Mouse (Mus musculus): ENCODE measurements at regions not wholly inside any gene's neighbourhood (a gene's known extent, or its start where the extent isn't known, plus 50 kb on each side); places are given as distances from the start of the nearest gene placed in this dataset.

- in situ Hi-C loops (cut with MboI; ENCODE audit: low sequenced_read_pairs) = no loop called here
Measured at GRCm38 (mm10) chrX:142456022-142456421, 65.7 kb upstream of the Acsl4 start.

GRCm38 (mm10) chrX:142464174-142464573 lies 73.8 kb upstream of the Acsl4 start:
- in situ Hi-C loops (cut with MboI; ENCODE audit: low sequenced_read_pairs) = no loop called here

DNA sequence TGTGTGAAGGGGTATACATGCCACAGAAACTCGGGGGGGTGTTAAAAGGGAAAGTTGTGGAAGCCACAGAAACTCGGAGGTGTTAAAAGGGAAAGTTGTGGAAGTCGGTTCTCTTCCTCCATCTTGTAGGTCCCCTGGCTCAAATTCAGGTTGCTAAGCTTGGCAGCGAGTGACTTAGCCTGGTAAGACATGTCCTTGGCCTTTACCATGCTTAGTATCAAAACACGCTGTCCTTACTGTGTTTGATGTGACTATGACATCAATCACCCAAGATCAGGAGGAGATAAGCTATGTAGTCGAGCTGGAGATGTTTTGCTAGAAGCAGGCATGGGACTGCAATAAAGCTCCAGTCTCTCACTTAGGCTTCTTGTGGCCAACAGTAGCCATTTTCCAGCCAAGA lies 74.4 kb upstream of the Acsl4 start:
- in situ Hi-C loops (cut with MboI; ENCODE audit: low sequenced_read_pairs) = no loop called here

GRCm38 (mm10) chrX:142467850-142468256 lies 77.5 kb upstream of the Acsl4 start:
- in situ Hi-C loops (cut with MboI; ENCODE audit: low sequenced_read_pairs) = no loop called here

DNA sequence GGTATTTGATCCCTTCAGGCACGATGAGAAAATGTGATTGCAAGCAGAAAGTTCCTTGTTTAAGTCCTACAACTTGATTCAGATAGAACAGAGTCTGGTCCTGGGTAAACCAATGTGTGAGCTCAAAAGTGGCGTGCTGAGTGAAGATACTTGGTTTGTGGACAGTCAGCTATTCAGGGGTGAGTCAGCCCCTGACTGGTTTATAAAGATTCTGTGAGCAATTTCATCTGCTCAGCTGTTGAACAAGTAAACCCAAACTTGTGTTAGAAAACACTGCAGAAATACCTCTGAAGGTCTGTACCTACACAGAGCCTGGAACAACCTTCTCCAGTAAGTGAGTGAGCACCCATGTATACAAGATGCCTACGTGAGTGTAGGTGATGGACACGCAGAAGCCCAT lies 78.1 kb upstream of the Acsl4 start:
- in situ Hi-C loops (cut with MboI; ENCODE audit: low sequenced_read_pairs) = no loop called here

GRCm38 (mm10) chrX:142469048-142469634 lies 78.8 kb upstream of the Acsl4 start:
- in situ Hi-C loops (cut with MboI; ENCODE audit: low sequenced_read_pairs) = no loop called here

DNA sequence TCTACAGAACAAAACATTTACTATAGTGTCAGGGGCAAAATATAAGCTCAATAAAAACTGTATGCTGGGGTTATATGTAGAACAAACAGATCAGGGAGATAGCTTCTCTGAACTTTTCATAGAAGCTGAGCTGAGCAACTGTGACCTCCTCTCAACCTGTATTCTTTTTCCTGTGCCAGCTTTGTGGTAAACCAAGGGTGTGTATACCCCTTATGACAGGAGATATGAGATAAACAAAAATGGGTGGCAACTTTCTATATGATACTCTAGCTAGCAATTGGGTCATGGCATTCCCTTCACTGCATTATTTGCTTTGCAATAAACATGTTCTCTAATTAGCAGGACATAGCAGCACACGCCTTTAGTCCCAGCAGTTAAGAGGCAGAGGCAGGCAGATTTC lies 79.7 kb upstream of the Acsl4 start:
- in situ Hi-C loops (cut with MboI; ENCODE audit: low sequenced_read_pairs) = no loop called here

DNA sequence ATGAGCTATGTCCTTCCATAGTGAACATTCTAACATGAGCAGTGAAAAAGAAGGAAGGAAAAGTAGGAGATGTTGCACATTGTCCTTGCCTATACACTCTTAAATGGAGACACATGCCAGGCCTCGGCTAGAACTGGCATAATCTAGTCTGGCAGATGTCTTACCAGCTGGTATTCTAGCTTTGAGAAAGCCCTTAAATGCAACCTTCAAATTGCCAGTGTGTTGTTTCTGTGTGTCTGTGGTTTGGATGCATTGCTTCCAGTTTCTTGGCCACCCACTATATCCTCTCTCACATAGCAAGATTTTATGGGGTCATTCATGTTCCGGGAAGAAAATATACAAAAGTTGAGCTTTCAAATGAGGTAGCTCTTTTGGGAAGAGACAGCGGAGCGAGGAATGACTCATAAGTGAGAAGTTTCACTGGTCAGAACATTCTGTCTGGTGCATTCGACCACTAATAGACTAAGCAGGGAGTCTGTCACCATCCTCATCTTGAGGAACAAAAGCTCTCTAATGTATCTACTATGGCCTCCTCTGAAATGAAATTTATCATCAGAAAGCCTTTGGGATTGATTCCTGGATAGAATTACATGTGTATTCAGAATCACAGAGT lies 91.0 kb upstream of the Acsl4 start:
- in situ Hi-C loops (cut with MboI; ENCODE audit: low sequenced_read_pairs) = no loop called here

GRCm38 (mm10) chrX:142488078-142488477 lies 97.7 kb upstream of the Acsl4 start:
- in situ Hi-C loops (cut with MboI; ENCODE audit: low sequenced_read_pairs) = no loop called here

GRCm38 (mm10) chrX:142490093-142490717 lies 99.9 kb upstream of the Acsl4 start:
- in situ Hi-C loops (cut with MboI; ENCODE audit: low sequenced_read_pairs) = no loop called here

DNA sequence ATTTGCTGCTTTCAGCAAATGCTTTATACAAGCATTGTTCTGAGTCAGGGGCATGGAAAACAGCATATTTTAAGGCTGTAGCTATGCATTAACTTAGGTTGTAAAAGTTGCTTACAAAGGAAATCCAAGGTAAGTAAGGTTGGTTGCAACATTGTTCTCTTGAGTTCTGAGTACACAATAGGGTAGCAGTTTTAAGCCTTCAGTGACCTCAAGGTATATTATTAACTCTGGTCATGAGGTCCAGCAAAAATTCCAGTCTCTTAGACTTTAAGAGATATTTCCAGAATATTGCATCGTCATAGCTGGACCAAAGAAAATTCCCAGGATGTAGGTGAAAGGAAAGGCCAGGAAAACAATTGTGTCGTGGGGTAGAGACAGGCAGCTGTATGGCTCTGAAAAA lies 110.8 kb upstream of the Acsl4 start:
- in situ Hi-C loops (cut with MboI; ENCODE audit: low sequenced_read_pairs) = no loop called here

GRCm38 (mm10) chrX:142504962-142505361 lies 114.6 kb upstream of the Acsl4 start:
- in situ Hi-C loops (cut with MboI; ENCODE audit: low sequenced_read_pairs) = no loop called here

DNA sequence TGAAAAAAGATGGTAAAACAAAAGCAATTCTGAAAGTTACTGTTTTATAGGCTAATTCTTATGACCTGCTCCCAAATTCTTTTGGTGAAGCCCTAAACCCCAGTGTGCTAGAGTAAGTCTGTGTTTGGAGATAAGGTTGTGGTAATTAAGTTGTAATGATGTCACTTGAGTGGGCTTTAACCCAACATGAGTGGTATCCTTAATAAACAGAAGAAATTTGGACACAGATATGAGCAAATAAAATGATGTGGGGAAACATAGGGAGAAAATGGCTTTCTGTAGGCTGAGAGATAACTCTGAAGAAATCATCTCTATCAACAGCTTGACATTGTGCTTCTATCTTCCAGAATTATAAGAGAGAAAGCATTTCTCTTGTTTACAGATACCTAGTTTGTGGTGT lies 117.1 kb upstream of the Acsl4 start:
- in situ Hi-C loops (cut with MboI; ENCODE audit: low sequenced_read_pairs) = no loop called here

GRCm38 (mm10) chrX:142516406-142517131 lies 126.2 kb upstream of the Acsl4 start:
- in situ Hi-C loops (cut with MboI; ENCODE audit: low sequenced_read_pairs) = no loop called here

DNA sequence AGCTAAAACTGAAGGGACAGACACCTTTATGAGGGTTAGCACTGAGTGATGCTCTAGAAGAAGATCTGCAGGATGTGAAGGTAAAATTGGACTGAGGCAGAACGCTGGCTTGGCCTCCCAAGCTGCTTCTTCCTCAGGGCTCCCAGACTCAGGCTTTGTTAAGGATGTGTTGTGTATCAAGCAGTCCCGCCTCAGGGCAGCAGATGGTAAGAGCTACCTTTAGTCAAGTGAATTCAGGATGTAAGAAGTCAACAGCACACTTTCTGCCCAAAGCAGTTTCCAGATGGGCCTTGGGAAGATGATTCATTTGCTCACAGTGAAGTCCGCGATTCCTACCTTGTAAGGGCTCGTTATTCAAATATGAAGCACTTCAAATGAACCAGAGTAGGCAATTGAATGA lies 126.9 kb upstream of the Acsl4 start:
- in situ Hi-C loops (cut with MboI; ENCODE audit: low sequenced_read_pairs) = no loop called here

DNA sequence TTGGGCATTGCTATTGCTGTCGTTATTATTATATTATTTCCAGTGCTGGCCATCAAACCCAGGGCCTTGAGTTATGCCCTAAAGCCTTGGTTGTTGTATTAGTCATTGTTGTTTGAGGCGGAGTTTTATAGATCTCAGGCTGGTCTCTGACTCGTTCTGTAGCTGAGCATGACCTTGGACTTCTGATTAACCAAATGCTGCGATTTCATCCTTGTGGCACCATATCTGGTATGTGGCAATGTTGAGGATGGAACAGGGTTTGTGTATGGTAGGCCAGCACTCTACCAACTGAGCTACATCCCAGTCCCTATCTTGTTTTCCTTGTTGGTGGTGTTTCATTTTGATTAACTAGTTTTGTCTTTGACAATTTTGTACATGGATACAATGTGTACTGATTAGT lies 130.7 kb upstream of the Acsl4 start:
- in situ Hi-C loops (cut with MboI; ENCODE audit: low sequenced_read_pairs) = loop anchor here (10.0 kb wide), 1 partner anchor 136 kb away; no protein-coding TSS in a partner anchor

DNA sequence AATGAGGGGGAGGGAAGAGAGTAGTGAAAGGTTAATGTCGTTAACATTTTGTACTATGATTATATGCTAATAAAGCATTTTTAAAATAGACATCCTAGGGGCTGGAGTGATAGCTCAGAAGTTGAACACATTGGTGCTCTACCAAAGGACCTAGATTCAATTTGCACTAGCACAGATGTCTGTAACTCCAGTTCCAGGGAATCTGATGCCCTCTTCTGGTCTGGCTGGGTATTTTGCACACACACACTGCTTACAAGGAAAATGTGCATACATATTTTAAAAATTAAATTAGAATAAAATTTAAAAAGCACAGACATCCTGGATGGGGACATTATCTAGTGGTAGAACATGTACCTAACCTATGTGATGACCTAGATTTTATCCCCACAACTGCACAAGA lies 136.6 kb upstream of the Acsl4 start:
- in situ Hi-C loops (cut with MboI; ENCODE audit: low sequenced_read_pairs) = loop anchor here (10.0 to 25.0 kb wide), 2 partner anchors 142 to 290 kb away; partner anchors contain the start of gene Nxt2

- in situ Hi-C loops (cut with MboI; ENCODE audit: low sequenced_read_pairs) = loop anchor here (10.0 to 25.0 kb wide), 2 partner anchors 145 to 293 kb away; partner anchors contain the start of gene Nxt2
Measured at GRCm38 (mm10) chrX:142529892-142530291, 139.6 kb upstream of the Acsl4 start.

DNA sequence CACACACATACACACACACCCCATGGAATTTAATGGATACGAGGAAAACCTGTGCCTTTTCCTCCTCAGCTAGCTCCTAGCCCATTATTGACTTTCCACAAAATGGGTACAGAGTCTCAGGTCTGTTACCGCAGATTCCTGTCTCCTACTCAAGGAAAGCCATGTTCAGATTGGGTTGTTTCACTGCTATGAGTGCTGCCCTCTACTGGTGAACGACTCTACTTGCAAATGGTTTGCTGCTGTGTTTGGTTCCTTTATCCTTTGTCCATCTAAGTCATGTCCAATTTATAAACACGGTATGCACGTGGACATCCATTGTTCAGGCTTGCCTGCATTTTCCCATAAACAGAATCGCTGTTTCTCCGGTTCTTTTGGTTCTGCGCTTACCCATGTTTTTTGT lies 144.4 kb upstream of the Acsl4 start:
- in situ Hi-C loops (cut with MboI; ENCODE audit: low sequenced_read_pairs) = loop anchor here (25.0 kb wide), 1 partner anchor 297 kb away; the partner anchor contains the start of gene Nxt2

DNA sequence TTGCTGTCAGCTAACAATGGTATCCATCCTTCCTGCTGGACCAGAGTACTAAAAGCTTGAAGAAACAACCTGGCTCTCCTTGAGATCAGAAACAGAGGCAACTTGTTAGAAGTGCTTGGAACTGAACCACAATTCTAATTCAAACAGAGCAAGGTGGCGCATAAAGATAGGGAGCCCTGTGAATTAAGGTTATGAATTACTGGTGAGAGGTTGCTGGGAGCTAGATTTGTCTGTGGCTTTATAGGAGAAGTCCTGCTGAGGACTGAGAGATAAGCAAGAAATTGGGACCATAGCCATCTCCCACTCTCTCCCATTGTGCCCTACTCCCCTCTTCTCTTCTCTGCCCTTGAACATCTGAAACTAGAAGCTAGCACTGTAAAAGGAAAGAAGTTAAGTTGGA lies 145.2 kb upstream of the Acsl4 start:
- in situ Hi-C loops (cut with MboI; ENCODE audit: low sequenced_read_pairs) = loop anchor here (25.0 kb wide), 1 partner anchor 298 kb away; the partner anchor contains the start of gene Nxt2

DNA sequence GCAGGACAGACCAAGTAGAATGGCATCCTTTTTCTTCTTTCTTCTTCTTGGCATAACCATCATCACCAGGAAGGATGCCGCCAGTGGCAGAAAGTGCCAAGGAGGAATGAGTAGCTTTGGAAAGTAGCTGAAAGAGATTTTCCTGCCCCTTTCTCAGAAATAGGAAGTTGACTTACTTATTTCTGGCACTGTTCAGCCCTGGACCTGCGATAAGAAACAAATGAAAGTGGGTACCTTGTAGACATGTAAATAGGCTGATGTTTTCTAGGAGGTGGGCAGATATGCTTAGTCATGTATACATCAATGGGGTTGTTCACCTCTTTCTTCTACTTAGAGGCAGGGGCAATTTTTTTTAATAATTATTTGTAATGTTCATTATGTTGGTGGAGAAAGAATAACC lies 145.3 kb upstream of the Tmem164 start:
- in situ Hi-C loops (cut with MboI; ENCODE audit: low sequenced_read_pairs) = loop anchor here (25.0 kb wide), 1 partner anchor 299 kb away; the partner anchor contains the start of gene Nxt2
